Mouse (Mus musculus) left cerebral cortex, adult 9 months (tissue): ENCODE results near the gene Lonp1.
"Not testable (repeated sequence)": the region's sequence is repeated elsewhere in the genome, so short reads cannot be mapped to it uniquely, and the experiment has no call there.

Experiments used
- DNase-seq, 2 experiments: peaks; one replicate each; pipeline ENCODE4 v3.0.0; 2022; ENCODE audit warnings: low spot score in 2 of 2

Gene Lonp1

GRCm38 (mm10) chr17:56625495-56625894 is 1.2 kb downstream of the Lonp1 start:
- DNase-seq, result no peak

DNA sequence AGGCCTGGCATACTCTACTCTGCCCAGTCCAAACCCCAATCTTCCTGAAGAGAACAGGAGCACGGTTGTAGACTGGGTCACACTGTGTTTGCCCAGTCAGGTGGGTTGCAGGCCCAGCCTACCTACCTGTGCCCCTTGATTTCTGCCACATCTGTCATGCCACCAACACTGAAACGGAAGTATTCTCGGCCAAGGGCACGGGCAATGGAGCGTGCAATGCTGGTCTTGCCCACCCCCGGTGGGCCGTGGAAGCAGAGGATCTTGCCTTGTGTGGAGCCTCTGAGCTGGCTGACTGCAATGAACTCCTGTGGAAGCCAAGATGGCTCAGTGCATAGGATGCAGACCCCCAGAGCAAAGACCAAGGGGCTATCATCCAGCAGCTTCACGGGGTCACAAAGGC is 9.1 kb downstream of the Lonp1 start:
- no peak for DNase-seq

GRCm38 (mm10) chr17:56616725-56617124 is 10.0 kb downstream of the Lonp1 start:
- no peak for DNase-seq

- no peak for DNase-seq
These were observed 10.9 kb downstream of the Lonp1 start for GRCm38 (mm10) chr17:56615792-56616191.

DNA sequence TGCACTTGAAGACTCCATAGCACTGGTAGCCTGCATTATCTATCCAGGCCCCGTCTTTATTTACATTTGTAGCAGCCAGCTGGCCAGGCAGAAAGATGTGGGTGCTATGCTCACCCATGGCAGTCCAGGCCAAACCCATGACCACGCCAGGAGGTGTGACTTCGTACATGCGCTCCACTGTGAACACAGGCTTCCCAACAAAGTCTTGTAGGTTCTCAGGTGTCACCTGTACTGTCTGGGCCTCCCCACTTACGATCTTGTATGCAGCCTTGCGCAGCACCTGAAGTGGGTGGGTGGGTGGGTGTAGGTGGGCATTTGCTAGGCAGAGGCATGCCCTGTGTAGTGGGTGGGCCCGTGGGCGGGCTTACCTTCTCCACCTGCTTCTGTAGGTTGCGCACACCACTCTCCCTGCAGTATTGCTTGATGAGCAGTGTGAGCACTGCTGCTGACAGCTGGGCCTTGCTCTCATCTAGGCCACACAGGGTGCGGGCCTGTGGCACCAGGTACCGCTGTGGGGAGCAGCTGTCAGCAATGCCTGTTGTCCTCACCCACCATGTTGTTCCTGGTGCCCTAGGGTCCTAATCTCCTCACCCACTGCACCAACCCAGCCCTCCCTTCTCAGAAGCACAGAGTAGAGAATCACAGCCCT is 11.4 kb downstream of the Lonp1 start:
- DNase-seq, result no peak

DNA sequence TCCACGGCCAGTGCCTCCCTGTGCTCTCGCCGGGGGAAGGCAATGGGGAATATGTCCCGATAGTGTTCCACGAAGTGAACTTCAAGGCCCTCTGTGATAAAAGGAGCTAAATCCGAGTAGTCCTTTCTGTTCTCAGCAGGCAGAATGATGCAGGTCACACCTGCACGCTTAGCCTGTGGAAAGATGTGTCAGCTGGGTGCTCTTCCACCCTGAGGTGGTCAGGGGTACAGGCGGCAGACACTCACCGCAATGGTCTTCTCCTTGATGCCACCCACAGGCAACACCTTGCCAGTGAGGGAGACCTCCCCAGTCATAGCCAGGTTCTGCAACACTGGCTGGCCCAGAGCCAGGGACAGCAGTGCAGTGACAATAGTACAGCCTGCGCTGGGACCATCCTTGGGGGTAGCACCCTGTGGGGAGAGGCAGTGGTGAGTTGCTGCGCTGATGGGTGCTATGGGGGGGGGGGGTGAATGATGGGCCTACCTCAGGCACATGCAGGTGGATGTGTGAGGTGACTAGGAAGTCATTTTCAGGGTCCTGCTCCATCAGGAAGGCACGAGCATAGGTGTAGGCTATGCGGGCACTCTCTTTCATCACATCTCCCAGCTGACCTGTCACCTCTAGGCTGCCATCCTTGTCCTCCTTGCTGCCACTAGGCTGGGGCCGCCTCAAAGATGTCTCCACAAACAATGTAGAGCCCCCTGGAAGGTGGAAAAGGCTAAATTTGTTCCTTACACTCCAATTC is 12.1 kb downstream of the Lonp1 start:
- DNase-seq, result no peak

DNA sequence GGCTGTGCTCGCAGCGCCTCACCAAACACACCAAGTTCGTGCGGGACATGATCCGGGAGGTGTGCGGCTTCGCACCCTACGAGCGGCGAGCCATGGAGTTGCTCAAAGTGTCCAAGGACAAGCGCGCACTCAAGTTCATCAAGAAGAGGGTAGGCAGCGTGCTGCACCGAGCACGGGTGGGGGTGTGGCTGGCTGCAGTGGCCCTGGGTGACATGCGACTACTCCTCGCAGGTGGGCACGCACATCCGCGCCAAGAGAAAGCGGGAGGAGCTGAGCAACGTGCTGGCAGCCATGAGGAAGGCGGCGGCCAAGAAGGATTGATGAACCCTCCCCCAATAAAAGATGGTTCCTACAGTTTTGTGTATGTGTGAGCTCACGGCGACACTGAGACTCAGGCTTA is 12.8 kb downstream of the Lonp1 start:
- DNase-seq, result not testable (repeated sequence)

- DNase-seq, result peak; percentile 85 to 97
These were observed 13.3 kb downstream of the Lonp1 start, which contains the start of gene Rpl36 for GRCm38 (mm10) chr17:56613236-56613844. Gene Rpl36 (plus strand): TSS chr17:56613416.

- not testable (repeated sequence) for DNase-seq
These were observed 14.1 kb downstream of the Lonp1 start for GRCm38 (mm10) chr17:56612565-56612939.

DNA sequence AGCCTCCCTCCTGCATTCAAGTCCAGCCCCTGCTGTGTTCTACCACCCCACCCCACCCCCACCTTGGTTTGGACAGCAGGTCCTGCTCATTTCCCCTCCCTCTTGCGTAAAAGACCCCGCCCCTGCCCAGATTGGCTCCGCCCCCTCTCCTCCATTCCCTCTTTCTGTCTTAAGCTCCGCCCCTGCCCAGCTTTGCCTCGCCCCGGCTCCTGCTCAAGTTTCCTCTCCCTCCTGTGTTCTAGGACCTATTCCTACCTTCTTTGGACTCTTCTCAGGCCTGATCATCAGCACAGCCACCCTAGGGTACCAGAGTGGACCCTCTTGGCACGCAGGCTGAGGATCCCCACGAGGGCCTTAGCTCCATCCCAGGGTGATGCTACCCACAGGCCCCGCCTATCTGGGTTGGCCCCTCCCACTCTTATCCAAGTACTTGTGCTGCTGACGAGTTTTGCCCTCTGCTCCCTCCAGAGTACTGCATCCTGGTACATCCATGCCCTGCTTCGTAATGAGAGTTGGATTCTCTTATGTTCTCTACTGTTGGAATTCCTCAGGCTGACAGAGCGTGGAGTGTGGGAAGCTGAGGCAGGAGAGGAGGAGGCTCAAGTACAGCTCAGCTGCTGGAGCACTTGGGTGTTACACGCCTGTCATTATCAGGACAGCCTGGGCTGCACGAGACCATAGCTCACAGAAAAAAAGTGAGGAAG is 14.7 kb downstream of the Lonp1 start:
- DNase-seq, result no peak

DNA sequence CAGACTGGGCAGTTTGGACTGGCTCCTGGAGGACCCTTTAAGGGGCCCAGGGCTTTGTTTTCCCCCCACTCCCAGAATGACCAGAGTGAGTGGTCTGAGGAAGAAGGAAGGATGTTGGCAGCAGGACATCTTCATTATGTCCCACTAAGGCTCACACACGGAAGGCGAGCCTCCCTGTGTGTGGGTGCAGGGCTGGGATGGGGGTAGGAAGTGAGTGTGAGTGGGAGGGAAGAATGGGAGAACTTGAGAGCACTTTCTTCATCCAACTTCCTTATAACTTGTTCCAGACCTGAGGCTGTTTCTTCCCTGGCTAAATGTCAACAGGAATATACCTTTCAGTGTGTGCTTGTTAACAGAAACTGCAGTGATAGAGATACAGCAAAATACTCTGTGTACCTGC is 15.4 kb downstream of the Lonp1 start:
- DNase-seq, result no peak

DNA sequence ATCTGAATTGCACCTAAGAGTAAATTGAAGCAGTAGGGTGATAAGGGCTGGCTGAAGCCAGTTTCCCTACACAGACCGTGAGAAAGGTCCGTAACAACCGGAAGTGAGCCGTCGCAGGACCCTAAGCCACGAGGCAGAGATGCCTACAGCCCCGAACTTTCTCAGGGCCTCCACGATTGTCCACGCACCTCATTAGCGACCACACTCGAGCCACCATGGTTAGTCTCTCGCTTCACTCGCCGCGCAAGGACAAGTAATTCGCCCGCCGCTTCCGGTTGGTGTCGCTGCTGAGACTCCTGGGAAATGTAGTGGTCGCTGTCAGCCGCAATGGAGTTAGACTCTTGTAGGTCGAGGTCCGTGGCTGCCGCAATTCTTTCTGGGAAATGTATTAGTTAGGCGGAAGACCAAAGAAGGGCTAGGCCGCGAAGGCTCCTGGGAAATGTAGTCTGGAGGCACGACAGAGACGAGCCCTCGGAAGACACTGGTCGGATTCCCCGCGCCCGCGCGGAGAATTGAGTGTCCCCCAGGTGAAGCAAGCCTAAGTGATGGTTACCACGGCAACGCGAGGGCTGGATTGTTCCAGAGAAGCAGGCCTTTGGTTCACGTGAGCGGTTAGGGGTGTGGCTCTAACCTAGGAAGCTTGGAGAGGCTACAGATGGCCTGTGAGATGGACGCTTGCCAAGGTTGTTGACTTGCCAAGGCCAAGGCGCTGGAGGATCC is 17.1 kb downstream of the Lonp1 start, which contains the start of gene 2410015M20Rik:
TSS of gene 2410015M20Rik (minus strand) at position 320 of the 720 bp plus-strand sequence.
- peak; percentile 97 to 99 for DNase-seq

- no peak for DNase-seq
These were observed 18.0 kb downstream of the Lonp1 start for GRCm38 (mm10) chr17:56608699-56609098.

DNA sequence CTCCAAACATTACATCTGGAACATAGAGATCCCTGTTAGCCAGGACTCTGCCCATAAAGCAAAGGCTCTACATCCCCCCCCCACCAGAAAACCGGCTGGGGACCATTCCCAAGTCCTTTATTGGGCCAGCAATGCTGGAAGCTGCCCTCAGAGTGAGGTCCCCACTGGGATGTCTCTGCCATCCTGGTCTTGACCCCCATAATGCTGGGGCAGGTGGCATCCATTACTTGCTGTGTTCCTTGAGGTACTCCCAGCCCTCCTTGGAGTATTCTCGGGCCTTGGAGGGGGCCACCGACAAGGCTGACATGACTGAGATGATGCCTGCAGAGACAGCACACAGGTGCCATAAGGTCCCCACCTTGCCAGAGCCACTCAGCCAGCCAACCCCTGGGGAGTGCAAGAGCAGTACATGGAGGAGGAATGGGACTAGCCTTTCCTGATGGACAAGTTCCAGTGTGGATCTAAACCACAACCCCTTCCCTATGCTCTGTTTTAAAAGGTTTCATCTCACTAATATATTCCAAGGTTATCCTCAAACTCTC is 19.1 kb downstream of the Lonp1 start:
- DNase-seq, result no peak

GRCm38 (mm10) chr17:56605431-56605830 is 21.3 kb downstream of the Lonp1 start:
- no peak for DNase-seq

DNA sequence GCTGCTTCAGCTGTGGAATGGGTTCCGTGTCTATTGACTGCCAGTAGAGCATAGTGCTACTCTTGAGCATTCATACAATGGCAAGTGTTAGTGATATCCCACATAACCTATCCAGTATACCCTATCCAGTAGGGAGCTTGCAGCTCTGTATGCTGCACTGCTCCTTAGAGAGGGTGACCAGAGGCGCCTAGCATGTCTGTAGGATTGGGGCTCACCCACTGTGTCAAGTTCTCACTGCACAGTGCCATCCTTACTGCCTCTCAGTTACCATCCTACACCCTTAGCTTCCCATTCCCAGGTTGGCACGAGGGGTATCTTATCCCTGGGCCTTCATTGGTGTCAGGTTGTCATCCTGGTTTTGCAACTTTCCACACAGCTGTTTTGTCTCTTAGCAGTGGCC is 22.3 kb downstream of the Lonp1 start:
- DNase-seq, result no peak

DNA sequence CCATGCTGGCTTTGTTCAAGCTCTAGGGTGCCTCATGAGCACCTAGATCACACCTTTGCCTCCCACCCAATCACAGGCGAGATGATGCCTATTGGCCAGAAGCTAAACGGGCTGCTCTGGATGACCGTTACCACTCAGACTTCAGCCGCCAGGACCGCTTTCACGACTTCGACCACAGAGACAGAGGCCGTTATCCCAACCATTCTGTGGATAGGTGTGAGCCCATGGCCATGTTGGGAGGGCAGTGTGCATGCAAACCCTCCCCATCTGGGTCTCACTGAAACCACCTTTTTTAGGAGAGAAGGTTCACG is 22.7 kb downstream of the Lonp1 start:
- no peak for DNase-seq

DNA sequence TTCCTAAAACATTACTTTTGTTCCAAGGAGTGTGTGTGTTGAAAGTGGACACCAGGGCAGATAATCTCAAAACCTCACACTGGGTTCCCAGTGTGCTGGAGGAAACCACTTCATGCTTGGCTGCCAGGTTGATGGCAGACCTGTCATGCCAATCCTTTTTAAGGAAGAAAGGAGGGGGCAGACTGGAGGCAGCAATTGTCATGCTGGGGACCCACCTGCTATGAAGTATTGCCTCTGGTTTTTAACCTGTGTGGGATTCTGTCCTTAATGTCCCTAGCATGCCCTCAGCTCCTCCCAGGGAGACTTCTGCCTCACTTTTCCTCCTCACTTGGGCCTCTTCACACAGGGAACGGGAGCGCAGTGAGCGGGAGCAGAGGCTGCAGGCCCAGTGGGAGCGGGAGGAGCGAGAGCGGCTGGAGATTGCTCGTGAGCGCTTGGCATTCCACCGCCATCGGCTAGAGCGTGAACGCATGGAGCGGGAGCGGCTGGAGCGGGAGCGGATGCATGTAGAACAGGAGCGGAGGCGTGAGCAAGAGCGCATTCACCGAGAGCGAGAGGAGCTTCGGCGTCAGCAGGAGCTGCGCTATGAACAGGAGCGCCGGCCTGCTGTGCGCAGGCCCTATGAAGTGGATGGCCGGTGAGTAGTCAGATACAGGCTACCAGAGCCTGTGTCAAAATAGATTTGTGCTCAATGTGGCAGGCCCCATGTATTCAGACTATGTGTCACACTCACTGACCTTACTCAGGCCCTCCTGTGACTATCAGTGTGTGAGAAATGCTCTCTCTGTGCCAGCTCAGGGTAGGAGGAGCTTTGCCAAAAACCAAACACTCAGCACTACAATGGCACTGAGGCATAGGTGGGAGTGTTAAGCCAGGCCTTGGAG is 23.3 kb downstream of the Lonp1 start:
- DNase-seq, result no peak

- no peak for DNase-seq
These were observed 33.0 kb downstream of the Lonp1 start for GRCm38 (mm10) chr17:56593527-56594271.

GRCm38 (mm10) chr17:56592553-56592952 is 34.1 kb downstream of the Lonp1 start:
- no peak for DNase-seq
